ENCODE assay signal across 19 mouse cellular contexts in genomic region chr1:82274361-82274760, GRCm38 (mm10). TPM values are rescaled to one million over a fixed set of nuclear protein-coding genes. Genes with fewer than 3 reads are reported as not detected.
A peak's percentile ranks its signal among the peaks of the same experiment; 100 is the strongest.
DNase-seq lines count a peak whose midpoint lies in the region; ATAC-seq and TF ChIP-seq lines count a peak whose summit lies in the region.
"Had no signal": no experiment of that assay in that cellular context is flagged by ENCODE, and none has a peak within 500 bp of the region (broad histone marks: within the 10 kb centered on the region; RNA-seq: fewer than 3 reads in every experiment).

No protein-coding gene starts in this region.

- TF ChIP-seq POLR2A in liver, adult 2 months (IDR thresholded peaks at IDR 0.05; ENCODE audit: extremely low read depth, insufficient read depth, low read length), result no peak

- no peak overlapping the region for H3K4me3 ChIP-seq in heart, embryonic 12.5 days
- no peak overlapping the region for H3K4me3 ChIP-seq in liver, adult 2 months (ENCODE audit: insufficient read depth, low read depth, low read length)
- H3K4me3 ChIP-seq in liver, embryonic 12.5 days, result no peak overlapping the region
- H3K4me3 ChIP-seq in embryonic facial prominence, embryonic 13.5 days, result no peak overlapping the region

- TF ChIP-seq CTCF in liver, adult 2 months (IDR thresholded peaks at IDR 0.05; ENCODE audit: low read depth, low read length), result no peak

- H3K4me1 ChIP-seq in heart, embryonic 12.5 days (replicated peaks), result peaks cover 43% of the 10 kb centered on the region
- peaks cover 3% of the 10 kb centered on the region for H3K4me1 ChIP-seq in liver, adult 2 months (ENCODE audit: control insufficient read depth, insufficient read depth, low read length)
- no peaks in the 10 kb centered on the region for H3K4me1 ChIP-seq in liver, embryonic 12.5 days
- H3K4me1 ChIP-seq in embryonic facial prominence, embryonic 13.5 days, result peaks cover 14% of the 10 kb centered on the region

- WGBS in heart, embryonic 12.5 days, result 48% methylated on average over 1 of the region's 1 CpGs
- WGBS in liver, adult 2 months, result 30% methylated on average over 1 of the region's 1 CpGs
- WGBS in liver, embryonic 12.5 days (ENCODE audit: insufficient replicate concordance), result 37% methylated on average over 1 of the region's 1 CpGs
- 38% methylated on average over 1 of the region's 1 CpGs for WGBS in embryonic facial prominence, embryonic 13.5 days

- H3K9me3 ChIP-seq in heart, embryonic 12.5 days (replicated peaks), result no peaks in the 10 kb centered on the region
- no peaks in the 10 kb centered on the region for H3K9me3 ChIP-seq in liver, embryonic 12.5 days (replicated peaks)
- H3K9me3 ChIP-seq in embryonic facial prominence, embryonic 13.5 days, result no peaks in the 10 kb centered on the region

- H3K79me2 ChIP-seq in liver, adult 2 months (ENCODE audit: control insufficient read depth, insufficient read depth, low read length), result peaks cover 18% of the 10 kb centered on the region; the same call in 1 of the 2 replicates

- H3K4me2 ChIP-seq in heart, embryonic 12.5 days, result no peak overlapping the region
- no peak overlapping the region for H3K4me2 ChIP-seq in liver, embryonic 12.5 days
- H3K4me2 ChIP-seq in embryonic facial prominence, embryonic 13.5 days, result no peak overlapping the region

- no peak for ATAC-seq in heart, embryonic 12.5 days (ENCODE audit: insufficient number of reproducible peaks, low FRiP score)
- ATAC-seq in liver, embryonic 12.5 days, result no peak
- ATAC-seq in embryonic facial prominence, embryonic 13.5 days (ENCODE audit: insufficient number of reproducible peaks, insufficient read depth, low FRiP score, low TSS enrichment, low read depth), result no peak
- ATAC-seq in erythroid progenitor cell, adult 5-6 weeks (replicated peaks; ENCODE audit: low FRiP score, poor library complexity, severe bottlenecking), result no peak

- no peak for DNase-seq in heart, postnatal 4 days
- peak; percentile 31 for DNase-seq in liver, adult 2 months (ENCODE audit: extremely low read depth, low read depth, low spot score)
- peak; percentile 41 for DNase-seq in NIH3T3 (ENCODE audit: low read depth)
- DNase-seq: adrenal gland, adult 8-10 months; cerebellum, adult 18-20 months; gastrocnemius, postnatal 36 days; kidney, postnatal 36 days; retina, postnatal 1 day; thymus, adult 18-20 months had no signal

- no peaks in the 10 kb centered on the region for H3K27me3 ChIP-seq in heart, embryonic 12.5 days (replicated peaks)
- H3K27me3 ChIP-seq in liver, adult 2 months (ENCODE audit: control insufficient read depth, insufficient read depth, low read length), result no peaks in the 10 kb centered on the region
- peaks cover 3% of the 10 kb centered on the region; the same call in 1 of the 2 replicates for H3K27me3 ChIP-seq in liver, embryonic 12.5 days (replicated peaks)
- H3K27me3 ChIP-seq in embryonic facial prominence, embryonic 13.5 days, result no peaks in the 10 kb centered on the region

- peaks cover 37% of the 10 kb centered on the region for H3K36me3 ChIP-seq in heart, embryonic 12.5 days
- peaks cover 31% of the 10 kb centered on the region for H3K36me3 ChIP-seq in liver, adult 2 months (ENCODE audit: control insufficient read depth, insufficient read depth, low read length)
- peaks cover 7% of the 10 kb centered on the region for H3K36me3 ChIP-seq in liver, embryonic 12.5 days
- peaks cover 44% of the 10 kb centered on the region for H3K36me3 ChIP-seq in embryonic facial prominence, embryonic 13.5 days

- peak overlapping the region; percentile 68; the same call in 1 of the 2 replicates for H3K27ac ChIP-seq in heart, embryonic 12.5 days (ENCODE audit: poor library complexity, severe bottlenecking)
- no peak overlapping the region for H3K27ac ChIP-seq in liver, adult 2 months (replicated peaks; ENCODE audit: insufficient read depth, low read depth, low read length)
- no peak overlapping the region for H3K27ac ChIP-seq in liver, embryonic 12.5 days
- H3K27ac ChIP-seq in embryonic facial prominence, embryonic 13.5 days, result peak overlapping the region; percentile 48; the same call in 1 of the 2 replicates
- H3K27ac ChIP-seq: liver, embryonic 14.5 days had no signal

- H3K9ac ChIP-seq in heart, embryonic 12.5 days, result no peak overlapping the region
- H3K9ac ChIP-seq in liver, adult 2 months (ENCODE audit: low read depth, low read length), result no peak overlapping the region
- H3K9ac ChIP-seq in liver, embryonic 12.5 days, result no peak overlapping the region
- H3K9ac ChIP-seq in embryonic facial prominence, embryonic 13.5 days, result peak overlapping the region; percentile 16; the same call in 1 of the 2 replicates
- H3K9ac ChIP-seq: liver, embryonic 14.5 days had no signal

RNA-seq across cellular contexts. Expression of gene Irs1, which starts 16.9 kb away (rescaled TPM):
- polyA plus RNA-seq in heart, embryonic 12.5 days (2016; fragmentation: Nextera tagmentation; extraction: Ambion mirVana), result 17.5 and 18.7 TPM in 2 replicates
- total RNA-seq in heart, postnatal 4 days (2021), result 10 to 100 TPM; 39.4 to 43.1 TPM
- total RNA-seq in liver, adult 2 months (2014; rRNA removed), result 7.6 and 13.3 TPM in 2 replicates
- polyA plus RNA-seq in liver, adult 2 months (2012; rRNA removed), result 8.2 TPM in 2 replicates
- polyA plus RNA-seq in liver, embryonic 12.5 days (2016; fragmentation: Nextera tagmentation; extraction: Ambion mirVana), result 1.8 and 1.9 TPM in 2 replicates
- 9.2 and 9.5 TPM in 2 replicates for polyA plus RNA-seq in embryonic facial prominence, embryonic 13.5 days (2015; fragmentation: Nextera tagmentation; extraction: Ambion mirVana)
- 0.84 TPM in 1 of 2 replicates, not detected in the other for total RNA-seq in erythroid progenitor cell, adult 5-6 weeks (2015; ENCODE audit: low replicate concordance)
- 0.26 TPM in 1 of 2 replicates, not detected in the other for total RNA-seq in erythroid progenitor cell, adult 5-6 weeks (2017; ENCODE audit: low replicate concordance)
- total RNA-seq: MEL had no signal

RNA-seq across cellular contexts. Expression of gene Gm9747, which starts 41.4 kb away (rescaled TPM):
- 40.0 and 42.3 TPM in 2 replicates for polyA plus RNA-seq in heart, embryonic 12.5 days (2016; fragmentation: Nextera tagmentation; extraction: Ambion mirVana)
- total RNA-seq in heart, postnatal 4 days (2021), result not detected
- not detected in 2 replicates for total RNA-seq in liver, adult 2 months (2014; rRNA removed)
- 0.05 TPM in 1 of 2 replicates, not detected in the other for polyA plus RNA-seq in liver, adult 2 months (2012; rRNA removed)
- polyA plus RNA-seq in liver, embryonic 12.5 days (2016; fragmentation: Nextera tagmentation; extraction: Ambion mirVana), result 4.0 and 4.5 TPM in 2 replicates
- 25.5 and 29.0 TPM in 2 replicates for polyA plus RNA-seq in embryonic facial prominence, embryonic 13.5 days (2015; fragmentation: Nextera tagmentation; extraction: Ambion mirVana)
- total RNA-seq in erythroid progenitor cell, adult 5-6 weeks (2015; ENCODE audit: low replicate concordance), result not detected in 2 replicates
- total RNA-seq in erythroid progenitor cell, adult 5-6 weeks (2017; ENCODE audit: low replicate concordance), result not detected in 2 replicates
- total RNA-seq: adrenal gland, adult 8-10 months; gastrocnemius, postnatal 36 days; layer of hippocampus, postnatal 14 days; left cerebral cortex, postnatal 14 days; megakaryocyte, adult 5-6 weeks; MEL; neutrophil, adult 5-6 weeks had no signal

RNA-seq across cellular contexts. Expression of gene Rhbdd1, which starts 41.9 kb away (rescaled TPM):
- 11.5 and 11.9 TPM in 2 replicates for polyA plus RNA-seq in heart, embryonic 12.5 days (2016; fragmentation: Nextera tagmentation; extraction: Ambion mirVana)
- 10 to 100 TPM; 11.6 to 11.8 TPM for total RNA-seq in heart, postnatal 4 days (2021)
- total RNA-seq in liver, adult 2 months (2014; rRNA removed), result 10.9 and 12.1 TPM in 2 replicates
- 10.9 and 11.4 TPM in 2 replicates for polyA plus RNA-seq in liver, adult 2 months (2012; rRNA removed)
- 11.8 and 13.3 TPM in 2 replicates for polyA plus RNA-seq in liver, embryonic 12.5 days (2016; fragmentation: Nextera tagmentation; extraction: Ambion mirVana)
- polyA plus RNA-seq in embryonic facial prominence, embryonic 13.5 days (2015; fragmentation: Nextera tagmentation; extraction: Ambion mirVana), result 6.3 and 7.6 TPM in 2 replicates
- total RNA-seq in erythroid progenitor cell, adult 5-6 weeks (2015; ENCODE audit: low replicate concordance), result 12.2 and 13.0 TPM in 2 replicates
- total RNA-seq in erythroid progenitor cell, adult 5-6 weeks (2017; ENCODE audit: low replicate concordance), result 7.1 and 9.8 TPM in 2 replicates

Comparison
In these comparisons a context has a peak if more than half of its experiments do, and no peak if none do; other contexts are left out.
1. H3K27ac ChIP-seq: peak in heart, embryonic 12.5 days (single experiment) and embryonic facial prominence, embryonic 13.5 days (single experiment); none in liver, adult 2 months (single experiment) and liver, embryonic 12.5 days (single experiment).